Mouse (Mus musculus): ENCODE data around the gene Lrp2. TPM values are rescaled to one million over a fixed set of nuclear protein-coding genes. Genes with fewer than 3 reads are reported as not detected.
"Not testable (repeated sequence)": the region's sequence is repeated elsewhere in the genome, so short reads cannot be mapped to it uniquely, and the experiment has no call there.

Gene Lrp2
- total and polyA plus RNA-seq, 3 experiments, result 0.31 to 1.2 (median 0.84) TPM

DNA sequence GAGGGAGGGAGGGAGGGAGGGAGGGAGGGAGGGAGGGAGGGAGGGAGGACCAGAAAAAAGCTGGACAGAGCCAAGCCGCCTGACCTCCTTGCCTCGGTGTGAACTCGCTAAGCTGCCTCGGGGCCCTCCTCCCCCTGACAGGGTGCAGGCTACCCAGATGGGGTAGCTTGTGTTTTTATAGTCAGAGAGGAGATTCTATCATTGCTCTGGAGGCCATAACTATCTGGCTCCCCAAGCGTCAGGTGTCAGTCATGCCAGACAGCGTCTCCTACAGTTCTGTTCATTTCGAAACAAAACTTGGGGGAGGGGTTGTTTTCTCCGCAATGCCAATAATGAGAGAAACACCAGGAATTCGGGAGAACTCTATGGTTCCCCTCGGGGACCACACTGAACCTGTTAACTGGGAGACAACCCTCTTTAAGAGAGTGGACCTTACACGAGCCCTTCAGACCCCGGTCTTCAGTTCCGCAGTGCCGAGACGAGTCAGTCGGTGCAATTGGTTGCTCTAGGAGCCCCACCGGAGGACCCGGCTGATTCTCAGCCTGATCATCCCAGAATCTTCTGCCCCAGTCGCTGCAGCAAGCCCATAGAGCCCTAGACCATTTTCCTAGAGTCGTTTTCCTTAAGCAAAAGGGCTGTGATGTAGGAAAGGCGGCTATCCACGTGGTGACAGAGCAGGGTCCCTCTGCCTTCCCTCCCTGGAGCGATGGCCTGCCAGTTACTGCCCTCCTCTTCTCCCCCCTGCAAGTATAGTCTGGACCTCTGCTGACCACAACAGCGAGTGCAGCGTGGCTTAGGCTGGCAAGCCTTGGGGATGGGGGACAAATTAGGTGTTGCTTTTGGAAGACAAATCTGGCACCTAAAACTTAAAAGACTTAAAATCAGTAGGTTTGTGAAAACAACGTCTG is 1.2 kb upstream of the Lrp2 start:
- Histone ChIP-seq H3K27ac (no peak overlapping the region), H3K36me3 (ENCODE audit: control insufficient read depth, insufficient read depth, low read length) (no peaks in the 10 kb centered on the region), H3K4me3 (peak overlapping the region; percentile 23; the same call in 1 of the 2 replicates), H3K4me1 (ENCODE audit: control insufficient read depth, insufficient read depth, low read length) (no peaks in the 10 kb centered on the region), H3K9ac (ENCODE audit: low read depth, low read length) (no peak overlapping the region), H3K27me3 (ENCODE audit: control insufficient read depth, insufficient read depth, low read length) (peaks cover 15% of the 10 kb centered on the region), H3K79me2 (replicated peaks; ENCODE audit: control insufficient read depth, insufficient read depth, low read length) (no peaks in the 10 kb centered on the region)
- WGBS, result 3% methylated on average over 26 of the region's 26 CpGs
- intact Hi-C loops (cut with DNase I), result no loop called here
- no peak for DNase-seq
- TF ChIP-seq EP300 (IDR thresholded peaks at IDR 0.05; ENCODE audit: insufficient read depth, low read depth, low read length) (no peak), CTCF (IDR thresholded peaks at IDR 0.05) (no peak), POLR2A (IDR thresholded peaks at IDR 0.05; ENCODE audit: insufficient read depth, low read depth, low read length) (no peak)

GRCm38 (mm10) chr2:69585191-69585885 is 527 bp downstream of the Lrp2 start:
- WGBS, result under 1% methylated on average over 61 of the region's 61 CpGs

DNA sequence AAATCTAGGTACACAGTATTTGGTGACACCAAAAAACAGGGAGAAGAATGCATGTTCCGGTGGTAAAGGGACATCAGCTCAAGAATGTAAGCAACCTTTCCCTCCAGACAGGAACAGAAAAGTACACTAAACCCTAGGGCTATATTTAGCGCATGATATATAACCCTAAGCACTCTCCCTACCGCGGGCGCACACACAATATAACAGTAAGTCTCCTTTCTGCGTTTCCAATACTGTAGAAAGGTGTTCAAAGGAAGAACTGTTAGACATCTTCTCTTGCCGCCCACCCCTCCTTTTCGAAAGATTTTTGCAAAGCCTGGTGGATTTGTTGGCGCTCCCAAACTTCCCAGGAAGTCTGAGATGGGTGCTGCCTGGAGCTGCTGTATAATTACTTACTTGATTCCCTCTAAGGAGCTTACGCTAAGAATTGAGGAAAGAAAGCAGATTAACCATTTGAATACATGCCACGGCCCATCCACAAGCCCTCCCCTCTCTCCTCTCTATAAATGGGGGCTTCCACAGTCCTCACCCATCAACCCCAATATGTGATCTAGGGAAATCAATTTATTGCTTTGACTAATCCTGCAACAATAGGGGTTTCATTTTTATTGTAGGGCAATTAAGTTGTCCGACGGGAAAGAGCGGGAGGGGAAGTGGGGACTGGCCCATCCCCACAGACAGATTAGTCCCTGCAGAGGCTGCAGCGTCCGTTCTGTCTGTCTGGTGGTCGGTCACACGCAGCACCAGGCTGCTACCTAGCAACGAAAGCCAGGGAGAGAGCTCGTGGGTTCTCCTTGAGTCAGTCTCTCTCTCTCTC is 1.5 kb downstream of the Lrp2 start:
- no peaks in the 10 kb centered on the region for H3K4me1 ChIP-seq (ENCODE audit: control insufficient read depth, insufficient read depth, low read length)
- no peak overlapping the region for H3K27ac ChIP-seq
- peaks cover 15% of the 10 kb centered on the region for H3K27me3 ChIP-seq (ENCODE audit: control insufficient read depth, insufficient read depth, low read length)
- WGBS, result 3% methylated on average over 20 of the region's 20 CpGs
- H3K36me3 ChIP-seq (ENCODE audit: control insufficient read depth, insufficient read depth, low read length), result no peaks in the 10 kb centered on the region
- no peak overlapping the region for H3K4me3 ChIP-seq
- TF ChIP-seq EP300 (IDR thresholded peaks at IDR 0.05; ENCODE audit: insufficient read depth, low read depth, low read length) (no peak), CTCF (IDR thresholded peaks at IDR 0.05) (no peak), POLR2A (IDR thresholded peaks at IDR 0.05; ENCODE audit: insufficient read depth, low read depth, low read length) (no peak)
- DNase-seq, result no peak
- no peaks in the 10 kb centered on the region for H3K79me2 ChIP-seq (replicated peaks; ENCODE audit: control insufficient read depth, insufficient read depth, low read length)
- H3K9ac ChIP-seq (ENCODE audit: low read depth, low read length), result no peak overlapping the region
- intact Hi-C loops (cut with DNase I), result no loop called here

More at GRCm38 (mm10) chr2:69585191-69585885, 527 bp downstream of the Lrp2 start:
- Histone ChIP-seq H3K36me3 (ENCODE audit: control insufficient read depth, insufficient read depth, low read length) (no peaks in the 10 kb centered on the region), H3K9ac (ENCODE audit: low read depth, low read length) (no peak overlapping the region), H3K4me3 (peak overlapping the region; percentile 36), H3K27me3 (ENCODE audit: control insufficient read depth, insufficient read depth, low read length) (peaks cover 15% of the 10 kb centered on the region), H3K79me2 (replicated peaks; ENCODE audit: control insufficient read depth, insufficient read depth, low read length) (no peaks in the 10 kb centered on the region), H3K27ac (no peak overlapping the region), H3K4me1 (ENCODE audit: control insufficient read depth, insufficient read depth, low read length) (no peaks in the 10 kb centered on the region)
- intact Hi-C loops (cut with DNase I), result no loop called here
- no peak for TF ChIP-seq CTCF (IDR thresholded peaks at IDR 0.05)
- TF ChIP-seq POLR2A (IDR thresholded peaks at IDR 0.05; ENCODE audit: insufficient read depth, low read depth, low read length), result no peak
- TF ChIP-seq EP300 (IDR thresholded peaks at IDR 0.05; ENCODE audit: insufficient read depth, low read depth, low read length), result no peak
- peak; percentile 8 to 20 for DNase-seq

DNA sequence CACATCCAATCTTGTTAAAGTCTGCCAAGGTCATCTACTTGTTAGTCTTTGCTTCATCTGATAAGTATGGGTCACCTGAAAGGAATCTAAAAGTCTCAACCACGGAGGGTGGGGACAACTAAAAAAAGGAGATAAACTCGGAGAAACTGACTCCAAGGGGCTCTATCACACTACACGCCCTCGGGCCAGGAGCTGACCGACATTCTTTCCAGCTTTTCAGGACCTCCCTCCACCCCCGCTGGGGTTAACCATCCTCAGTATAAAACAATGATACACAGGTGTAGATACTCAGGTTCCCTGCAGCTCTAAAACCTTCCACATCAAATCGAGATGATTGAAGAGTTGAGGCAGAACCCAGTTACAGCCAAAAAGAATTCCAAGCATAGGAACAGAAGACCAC is 3.0 kb downstream of the Lrp2 start:
- peaks cover 15% of the 10 kb centered on the region for H3K27me3 ChIP-seq (ENCODE audit: control insufficient read depth, insufficient read depth, low read length)
- H3K9ac ChIP-seq (ENCODE audit: low read depth, low read length), result no peak overlapping the region
- intact Hi-C loops (cut with DNase I), result no loop called here
- H3K27ac ChIP-seq, result no peak overlapping the region
- no peaks in the 10 kb centered on the region for H3K4me1 ChIP-seq (ENCODE audit: control insufficient read depth, insufficient read depth, low read length)
- DNase-seq, result no peak
- no peak overlapping the region for H3K4me3 ChIP-seq
- H3K36me3 ChIP-seq (ENCODE audit: control insufficient read depth, insufficient read depth, low read length), result no peaks in the 10 kb centered on the region
- no peaks in the 10 kb centered on the region for H3K79me2 ChIP-seq (replicated peaks; ENCODE audit: control insufficient read depth, insufficient read depth, low read length)
- 49% methylated on average over 7 of the region's 7 CpGs for WGBS
- TF ChIP-seq CTCF (IDR thresholded peaks at IDR 0.05) (no peak), EP300 (IDR thresholded peaks at IDR 0.05; ENCODE audit: insufficient read depth, low read depth, low read length) (no peak), POLR2A (IDR thresholded peaks at IDR 0.05; ENCODE audit: insufficient read depth, low read depth, low read length) (no peak)

- H3K27ac ChIP-seq; DNase-seq; H3K4me3 ChIP-seq; H3K79me2 ChIP-seq (replicated peaks; ENCODE audit: control insufficient read depth, insufficient read depth, low read length); H3K36me3 ChIP-seq (ENCODE audit: control insufficient read depth, insufficient read depth, low read length); H3K9ac ChIP-seq (ENCODE audit: low read depth, low read length); intact Hi-C loops (cut with DNase I); H3K4me1 ChIP-seq (ENCODE audit: control insufficient read depth, insufficient read depth, low read length): not testable (repeated sequence)
- H3K27me3 ChIP-seq (ENCODE audit: control insufficient read depth, insufficient read depth, low read length), result peaks cover 13% of the 10 kb centered on the region
- 83% methylated on average over 4 of the region's 4 CpGs for WGBS
Observed at GRCm38 (mm10) chr2:69582068-69582467, 3.8 kb downstream of the Lrp2 start.

Data from heart, adult 2 months (tissue).